Mouse (Mus musculus) megakaryocyte, embryonic 14.5 days (primary cell): ENCODE results near the gene Scn1b.

ENCODE experiments used
- FLI1 ChIP-seq: IDR thresholded peaks from 2 replicates; pipeline ENCODE4 v1.6.1; 2012; ENCODE audit warnings: low read length, inconsistent platforms, mixed read lengths
- GATA1 ChIP-seq: IDR thresholded peaks from 3 replicates; pipeline ENCODE4 v1.6.1; 2012; ENCODE audit warnings: mixed read lengths, low read length, inconsistent platforms, borderline replicate concordance

- TF ChIP-seq GATA1 (no peak), FLI1 (no peak)
Observed at GRCm38 (mm10) chr7:31172238-31172637, 45.4 kb upstream of the Scn1b start.
